18 mouse cellular contexts compared by ENCODE assay signal in genomic region chr11:106274374-106274773, GRCm38 (mm10). TPM values are rescaled to one million over a fixed set of nuclear protein-coding genes. Genes with fewer than 3 reads are reported as not detected.
DNase-seq lines count a peak whose midpoint lies in the region; ATAC-seq and TF ChIP-seq lines count a peak whose summit lies in the region.
"Had no signal": no experiment of that assay in that cellular context is flagged by ENCODE, and none has a peak within 500 bp of the region (broad histone marks: within the 10 kb centered on the region; RNA-seq: fewer than 3 reads in every experiment).

No protein-coding gene starts in this region.

- no peak for TF ChIP-seq POLR2A in ES-Bruce4 (IDR thresholded peaks at IDR 0.05; ENCODE audit: insufficient read depth, low read length)

- no peak for TF ChIP-seq EP300 in ES-Bruce4 (IDR thresholded peaks at IDR 0.05; ENCODE audit: insufficient read depth, low read depth, low read length)

- H3K4me2 ChIP-seq in liver, embryonic 15.5 days, result no peak overlapping the region
- no peak overlapping the region for H3K4me2 ChIP-seq in liver, embryonic 11.5 days
- H3K4me2 ChIP-seq in limb, embryonic 13.5 days (replicated peaks), result 0 out of 2 replicates have a peak overlapping the region, but pooled peaks have one; percentile 94
- H3K4me2 ChIP-seq: midbrain, embryonic 11.5 days had no signal

- H3K27me3 ChIP-seq in heart, embryonic 10.5 days (ENCODE audit: insufficient read depth, poor library complexity, severe bottlenecking), result no peaks in the 10 kb centered on the region
- H3K27me3 ChIP-seq in liver, embryonic 15.5 days, result no peaks in the 10 kb centered on the region; the same call in 1 of the 2 replicates
- H3K27me3 ChIP-seq in liver, embryonic 11.5 days (replicated peaks; ENCODE audit: control insufficient read depth, insufficient read depth, low read length), result no peaks in the 10 kb centered on the region
- H3K27me3 ChIP-seq in ES-Bruce4 (ENCODE audit: control insufficient read depth, insufficient read depth, low read length, poor library complexity, severe bottlenecking), result no peaks in the 10 kb centered on the region
- no peaks in the 10 kb centered on the region; the same call in 1 of the 2 replicates for H3K27me3 ChIP-seq in limb, embryonic 13.5 days

- 0 out of 2 replicates have a peak overlapping the region, but pooled peaks have one; percentile 19 for H3K27ac ChIP-seq in heart, embryonic 10.5 days
- H3K27ac ChIP-seq in liver, embryonic 15.5 days (replicated peaks), result peak overlapping the region; percentile 3; the same call in 1 of the 2 replicates
- H3K27ac ChIP-seq in liver, embryonic 11.5 days (ENCODE audit: low read depth, low read length), result no peak overlapping the region
- no peak overlapping the region for H3K27ac ChIP-seq in ES-Bruce4 (ENCODE audit: insufficient read depth, low read length)
- H3K27ac ChIP-seq in limb, embryonic 13.5 days, result peak overlapping the region; percentile 49
- H3K27ac ChIP-seq: forebrain, embryonic 13.5 days had no signal

- TF ChIP-seq CTCF in ES-Bruce4 (IDR thresholded peaks at IDR 0.05; ENCODE audit: low read depth, low read length), result no peak

- DNase-seq in heart, embryonic 10.5 days (ENCODE audit: low spot score), result no peak
- DNase-seq in heart, postnatal 4 days, result no peak
- DNase-seq in liver, embryonic 11.5 days (ENCODE audit: low spot score), result no peak
- DNase-seq in neural tube, embryonic 10.5 days (ENCODE audit: extremely low spot score, low spot score), result no peak
- DNase-seq: B cell, adult 2 months; right cerebral cortex, postnatal 14 days; thymus, postnatal 4 days had no signal

- no peak overlapping the region for H3K4me3 ChIP-seq in heart, embryonic 10.5 days
- no peak overlapping the region for H3K4me3 ChIP-seq in liver, embryonic 15.5 days (replicated peaks)
- H3K4me3 ChIP-seq in liver, embryonic 11.5 days (ENCODE audit: low read depth, low read length), result no peak overlapping the region
- no peak overlapping the region for H3K4me3 ChIP-seq in ES-Bruce4 (ENCODE audit: low read depth, low read length)
- no peak overlapping the region for H3K4me3 ChIP-seq in limb, embryonic 13.5 days
- H3K4me3 ChIP-seq: forebrain, embryonic 13.5 days had no signal

- no peak for ATAC-seq in liver, embryonic 15.5 days (ENCODE audit: insufficient read depth)
- no peak for ATAC-seq in liver, embryonic 11.5 days (replicated peaks; ENCODE audit: low FRiP score)
- no peak for ATAC-seq in limb, embryonic 13.5 days (ENCODE audit: low FRiP score, low read depth)
- ATAC-seq: forebrain, embryonic 13.5 days had no signal

- WGBS in heart, embryonic 10.5 days, result 91% methylated on average over 1 of the region's 1 CpGs
- 65% methylated on average over 1 of the region's 1 CpGs for WGBS in liver, embryonic 15.5 days (ENCODE audit: insufficient replicate concordance)
- WGBS in liver, embryonic 11.5 days, result 86% methylated on average over 1 of the region's 1 CpGs
- 72% methylated on average over 1 of the region's 1 CpGs for WGBS in limb, embryonic 13.5 days

- no peak overlapping the region for H3K9ac ChIP-seq in liver, embryonic 15.5 days
- H3K9ac ChIP-seq in liver, embryonic 11.5 days (ENCODE audit: low read depth, low read length), result no peak overlapping the region
- H3K9ac ChIP-seq in ES-Bruce4 (ENCODE audit: low read depth, poor library complexity, severe bottlenecking), result peak overlapping the region; percentile 84; the same call in 1 of the 2 replicates
- H3K9ac ChIP-seq in limb, embryonic 13.5 days, result no peak overlapping the region
- H3K9ac ChIP-seq: forebrain, embryonic 13.5 days had no signal

- H3K9me3 ChIP-seq in heart, embryonic 10.5 days, result no peaks in the 10 kb centered on the region
- no peaks in the 10 kb centered on the region for H3K9me3 ChIP-seq in liver, embryonic 15.5 days (replicated peaks)
- no peaks in the 10 kb centered on the region for H3K9me3 ChIP-seq in liver, embryonic 11.5 days (ENCODE audit: control insufficient read depth, low read length)
- no peaks in the 10 kb centered on the region for H3K9me3 ChIP-seq in ES-Bruce4 (replicated peaks; ENCODE audit: control insufficient read depth, insufficient read depth, low read length, poor library complexity, severe bottlenecking)
- no peaks in the 10 kb centered on the region for H3K9me3 ChIP-seq in limb, embryonic 13.5 days
- H3K9me3 ChIP-seq: forebrain, embryonic 13.5 days had no signal

- peaks cover 37% of the 10 kb centered on the region for H3K4me1 ChIP-seq in heart, embryonic 10.5 days
- H3K4me1 ChIP-seq in liver, embryonic 15.5 days (replicated peaks), result peaks cover 43% of the 10 kb centered on the region
- H3K4me1 ChIP-seq in liver, embryonic 11.5 days (replicated peaks; ENCODE audit: control insufficient read depth, insufficient read depth, low read length), result peaks cover 28% of the 10 kb centered on the region
- peaks cover 8% of the 10 kb centered on the region for H3K4me1 ChIP-seq in ES-Bruce4 (ENCODE audit: control insufficient read depth, insufficient read depth, low read length)
- peaks cover 53% of the 10 kb centered on the region for H3K4me1 ChIP-seq in limb, embryonic 13.5 days

- H3K36me3 ChIP-seq in heart, embryonic 10.5 days, result no peaks in the 10 kb centered on the region
- H3K36me3 ChIP-seq in liver, embryonic 15.5 days (replicated peaks), result no peaks in the 10 kb centered on the region
- no peaks in the 10 kb centered on the region for H3K36me3 ChIP-seq in liver, embryonic 11.5 days (ENCODE audit: control insufficient read depth, insufficient read depth, low read length)
- H3K36me3 ChIP-seq in ES-Bruce4 (ENCODE audit: control insufficient read depth, insufficient read depth, low read length, poor library complexity, severe bottlenecking), result no peaks in the 10 kb centered on the region
- H3K36me3 ChIP-seq in limb, embryonic 13.5 days, result no peaks in the 10 kb centered on the region; the same call in 1 of the 2 replicates

RNA-seq across cellular contexts. Expression of gene Smarcd2, which starts 1.6 kb away (rescaled TPM):
- 20.9 and 36.2 TPM in 2 replicates for polyA plus RNA-seq in heart, embryonic 10.5 days (2016; fragmentation: Nextera tagmentation; extraction: Ambion mirVana)
- total RNA-seq in heart, postnatal 4 days (2021), result 10 to 100 TPM; 20.2 to 20.3 TPM
- polyA plus RNA-seq in liver, embryonic 15.5 days (2015; fragmentation: Nextera tagmentation; extraction: Ambion mirVana), result 26.7 and 26.8 TPM in 2 replicates
- 60.3 and 62.9 TPM in 2 replicates for polyA plus RNA-seq in liver, embryonic 11.5 days (2014; fragmentation: Nextera tagmentation; extraction: Ambion mirVana)
- polyA plus RNA-seq in ES-Bruce4 (2011; ENCODE audit: insufficient read depth, insufficient read length, low read depth, missing spikeins), result 75.6 and 78.1 TPM in 2 replicates
- 82.6 and 82.7 TPM in 2 replicates for polyA plus RNA-seq in limb, embryonic 13.5 days (2015; fragmentation: Nextera tagmentation; extraction: Ambion mirVana)

RNA-seq across cellular contexts. Expression of gene Tcam1, which starts 2.1 kb away (rescaled TPM):
- polyA plus RNA-seq in heart, embryonic 10.5 days (2016; fragmentation: Nextera tagmentation; extraction: Ambion mirVana), result 0.18 and 0.40 TPM in 2 replicates
- not detected for total RNA-seq in heart, postnatal 4 days (2021)
- 0.09 and 0.12 TPM in 2 replicates for polyA plus RNA-seq in liver, embryonic 15.5 days (2015; fragmentation: Nextera tagmentation; extraction: Ambion mirVana)
- 0.66 and 1.2 TPM in 2 replicates for polyA plus RNA-seq in liver, embryonic 11.5 days (2014; fragmentation: Nextera tagmentation; extraction: Ambion mirVana)
- 0.44 and 0.45 TPM in 2 replicates for polyA plus RNA-seq in ES-Bruce4 (2011; ENCODE audit: insufficient read depth, insufficient read length, low read depth, missing spikeins)
- 0.34 and 0.43 TPM in 2 replicates for polyA plus RNA-seq in limb, embryonic 13.5 days (2015; fragmentation: Nextera tagmentation; extraction: Ambion mirVana)

RNA-seq across cellular contexts. Expression of gene Psmc5, which starts 18.4 kb away (rescaled TPM):
- 330 and 386 TPM in 2 replicates for polyA plus RNA-seq in heart, embryonic 10.5 days (2016; fragmentation: Nextera tagmentation; extraction: Ambion mirVana)
- 100 to 1,000 TPM; 112 TPM for total RNA-seq in heart, postnatal 4 days (2021)
- polyA plus RNA-seq in liver, embryonic 15.5 days (2015; fragmentation: Nextera tagmentation; extraction: Ambion mirVana), result 128 and 131 TPM in 2 replicates
- polyA plus RNA-seq in liver, embryonic 11.5 days (2014; fragmentation: Nextera tagmentation; extraction: Ambion mirVana), result 304 and 310 TPM in 2 replicates
- 170 and 188 TPM in 2 replicates for polyA plus RNA-seq in ES-Bruce4 (2011; ENCODE audit: insufficient read depth, insufficient read length, low read depth, missing spikeins)
- 320 and 338 TPM in 2 replicates for polyA plus RNA-seq in limb, embryonic 13.5 days (2015; fragmentation: Nextera tagmentation; extraction: Ambion mirVana)

RNA-seq across cellular contexts. Expression of gene Ftsj3, which starts 18.5 kb away (rescaled TPM):
- 55.9 and 71.1 TPM in 2 replicates for polyA plus RNA-seq in heart, embryonic 10.5 days (2016; fragmentation: Nextera tagmentation; extraction: Ambion mirVana)
- 10 to 100 TPM; 28.4 to 29.8 TPM for total RNA-seq in heart, postnatal 4 days (2021)
- 30.2 and 30.4 TPM in 2 replicates for polyA plus RNA-seq in liver, embryonic 15.5 days (2015; fragmentation: Nextera tagmentation; extraction: Ambion mirVana)
- polyA plus RNA-seq in liver, embryonic 11.5 days (2014; fragmentation: Nextera tagmentation; extraction: Ambion mirVana), result 110 and 117 TPM in 2 replicates
- polyA plus RNA-seq in ES-Bruce4 (2011; ENCODE audit: insufficient read depth, insufficient read length, low read depth, missing spikeins), result 139 and 156 TPM in 2 replicates
- 56.4 and 58.5 TPM in 2 replicates for polyA plus RNA-seq in limb, embryonic 13.5 days (2015; fragmentation: Nextera tagmentation; extraction: Ambion mirVana)

RNA-seq across cellular contexts. Expression of gene Gh, which starts 27.3 kb away (rescaled TPM):
- not detected in 2 replicates for polyA plus RNA-seq in heart, embryonic 10.5 days (2016; fragmentation: Nextera tagmentation; extraction: Ambion mirVana)
- not detected for total RNA-seq in heart, postnatal 4 days (2021)
- polyA plus RNA-seq in liver, embryonic 15.5 days (2015; fragmentation: Nextera tagmentation; extraction: Ambion mirVana), result not detected in 2 replicates
- polyA plus RNA-seq in liver, embryonic 11.5 days (2014; fragmentation: Nextera tagmentation; extraction: Ambion mirVana), result not detected in 2 replicates
- not detected in 2 replicates for polyA plus RNA-seq in ES-Bruce4 (2011; ENCODE audit: insufficient read depth, insufficient read length, low read depth, missing spikeins)
- polyA plus RNA-seq in limb, embryonic 13.5 days (2015; fragmentation: Nextera tagmentation; extraction: Ambion mirVana), result not detected in 2 replicates
- total RNA-seq: adrenal gland, postnatal 14 days; gastrocnemius, postnatal 10 days; hematopoietic stem cell, adult 5-6 weeks; left cerebral cortex, postnatal 14 days; MEL had no signal
- polyA plus RNA-seq: forebrain, embryonic 13.5 days; midbrain, embryonic 11.5 days; myocyte had no signal

Comparison
In these comparisons a context has a peak if more than half of its experiments do, and no peak if none do; other contexts are left out.
1. H3K27ac ChIP-seq: peak in heart, embryonic 10.5 days (single experiment), liver, embryonic 15.5 days (single experiment) and limb, embryonic 13.5 days (single experiment); none in liver, embryonic 11.5 days (single experiment) and ES-Bruce4 (single experiment).